Mouse (Mus musculus) lung, embryonic 15.5 days (tissue): ENCODE data around the gene Pabpc4. TPM values are rescaled to one million over a fixed set of nuclear protein-coding genes. Genes with fewer than 3 reads are reported as not detected.

ENCODE experiments used
- ATAC-seq: fragments of 200-750 bp; cut with Nextera tagmentation; 2 replicates; pipeline ENCODE4 v1.8.0; 2017; ENCODE audit warnings: moderate number of reproducible peaks, borderline replicate concordance; ENCODE audit not compliant: low FRiP score, low TSS enrichment; ENCODE audit errors: extremely low read depth
- H3K27ac ChIP-seq: fragments of 300-500 bp; sonication (generic); 2 replicates; pipeline ENCODE4 v1.5.1; 2015; ENCODE audit warnings: moderate library complexity, mild to moderate bottlenecking, inconsistent platforms
- H3K27me3 ChIP-seq: fragments of 300-500 bp; sonication (generic); 2 replicates; pipeline ENCODE4 v1.6.1; 2015; ENCODE audit warnings: inconsistent platforms
- H3K36me3 ChIP-seq: fragments of 300-500 bp; sonication (generic); 2 replicates; pipeline ENCODE4 v1.6.1; 2015; ENCODE audit warnings: inconsistent platforms
- H3K4me1 ChIP-seq: fragments of 300-500 bp; sonication (generic); 2 replicates; pipeline ENCODE4 v1.6.1; 2015; ENCODE audit warnings: inconsistent platforms
- H3K4me2 ChIP-seq: fragments of 300-500 bp; sonication (generic); 2 replicates; pipeline ENCODE4 v1.6.1; 2015; ENCODE audit warnings: inconsistent platforms, mild to moderate bottlenecking, moderate library complexity
- H3K4me3 ChIP-seq: fragments of 300-500 bp; sonication (generic); 2 replicates; pipeline ENCODE4 v1.5.1; 2015; ENCODE audit warnings: mild to moderate bottlenecking, inconsistent platforms
- H3K9ac ChIP-seq: fragments of 300-500 bp; sonication (generic); 2 replicates; pipeline ENCODE4 v1.6.1; 2015; ENCODE audit warnings: inconsistent platforms
- H3K9me3 ChIP-seq: fragments of 300-500 bp; sonication (generic); 2 replicates; pipeline ENCODE4 v1.6.1; 2016; ENCODE audit warnings: inconsistent platforms
- WGBS: fragments of 180-500 bp; shearing (Covaris S2); methylation state at CpG from one replicate; pipeline ENCODE4 v1.1.7; 2015; 5-methylcytosine and 5-hydroxymethylcytosine counted together
- polyA plus RNA-seq: library from polyadenylated mRNA; unstranded; fragments of >200 nt; fragmentation: Nextera tagmentation; extraction: Ambion mirVana; gene quantifications from 2 replicates; pipeline ENCODE4 v1.2.1, GENCODE M21; 2015

The Pabpc4 gene
- 32.8 and 37.2 TPM in 2 replicates for polyA plus RNA-seq

DNA sequence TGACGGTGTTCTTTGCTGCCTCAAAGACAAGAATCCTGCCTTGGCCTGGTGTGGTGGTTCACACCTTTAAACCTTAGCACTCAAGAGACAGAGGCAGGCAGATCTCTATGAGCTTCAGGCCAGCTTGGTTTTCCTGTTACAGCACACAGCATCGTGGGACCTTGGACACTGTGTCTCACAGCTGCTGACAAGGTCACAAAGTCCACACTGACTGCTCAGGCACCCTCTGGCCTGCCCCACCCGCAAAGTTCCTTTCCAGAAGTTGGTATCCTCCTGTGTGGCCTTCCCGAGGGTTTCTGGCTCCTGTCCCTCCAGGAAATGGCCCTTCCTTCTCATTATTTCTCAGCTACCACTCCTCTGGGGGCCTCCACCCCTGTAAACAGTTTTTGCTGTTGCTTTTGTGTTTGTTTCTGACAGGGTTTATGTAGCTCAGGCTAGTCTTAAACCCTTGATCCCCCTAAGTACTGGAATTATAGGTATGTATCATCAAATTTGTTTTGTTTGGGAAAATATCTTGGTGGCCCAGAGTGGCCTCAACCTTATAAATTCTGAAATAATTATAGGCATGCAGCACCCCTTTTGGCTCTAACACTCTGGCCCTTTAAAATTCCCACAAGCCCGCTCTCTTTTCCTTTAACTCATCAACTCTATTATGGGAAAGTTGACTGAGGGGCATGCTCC is at the start of gene Pabpc4:
Gene Pabpc4 (plus strand): TSS at position 631 of the 681 bp plus-strand sequence.
- WGBS: 51% methylated on average over 5 of the region's 5 CpGs
- no peak within 1 kb of the TSS for H3K4me3 ChIP-seq
- H3K36me3 ChIP-seq: no peaks in the 10 kb centered on the region
- H3K27ac ChIP-seq: no peak within 1 kb of the TSS
- H3K27me3 ChIP-seq: no peaks in the 10 kb centered on the region
- no peaks in the 10 kb centered on the region for H3K9me3 ChIP-seq
- no peak for ATAC-seq
- no peak within 1 kb of the TSS for H3K9ac ChIP-seq
- no peaks in the 10 kb centered on the region for H3K4me1 ChIP-seq
- no peak within 1 kb of the TSS for H3K4me2 ChIP-seq

GRCm38 (mm10) chr4:123213975-123214374 is 48.2 kb upstream of the Pabpc4 start:
- no peak overlapping the region for H3K4me2 ChIP-seq
- H3K4me1 ChIP-seq: no peaks in the 10 kb centered on the region
- H3K36me3 ChIP-seq: no peaks in the 10 kb centered on the region
- WGBS: 90% methylated on average over 9 of the region's 9 CpGs
- no peak overlapping the region for H3K27ac ChIP-seq
- no peak overlapping the region for H3K9ac ChIP-seq
- no peak overlapping the region for H3K4me3 ChIP-seq
- H3K9me3 ChIP-seq: no peaks in the 10 kb centered on the region
- H3K27me3 ChIP-seq: peaks cover 7% of the 10 kb centered on the region; the same call in 1 of the 2 replicates
- no peak for ATAC-seq

DNA sequence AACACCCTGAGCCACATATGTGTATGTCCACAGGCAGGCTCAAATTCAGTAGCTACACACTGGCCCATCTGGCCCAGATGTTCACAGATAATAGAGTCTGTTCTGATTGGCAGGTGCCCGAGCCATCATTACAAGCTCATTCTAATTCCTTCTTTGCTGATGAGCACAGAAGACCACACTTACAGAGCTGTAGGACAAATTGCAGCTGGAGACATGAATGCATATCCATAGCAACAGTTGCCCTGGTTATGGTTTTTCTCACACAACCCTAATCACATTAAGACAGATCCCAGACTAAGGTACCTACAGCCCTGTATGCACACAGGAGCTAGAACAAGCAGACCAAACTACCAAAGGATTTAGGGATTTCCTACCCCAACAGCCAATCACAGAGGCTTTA is 46.8 kb upstream of the Pabpc4 start:
- no peaks in the 10 kb centered on the region for H3K36me3 ChIP-seq
- no peak overlapping the region for H3K27ac ChIP-seq
- H3K4me1 ChIP-seq: no peaks in the 10 kb centered on the region
- no peak overlapping the region for H3K9ac ChIP-seq
- 82% methylated on average over 1 of the region's 1 CpGs for WGBS
- peaks cover 5% of the 10 kb centered on the region; the same call in 1 of the 2 replicates for H3K27me3 ChIP-seq
- no peak for ATAC-seq
- H3K4me2 ChIP-seq: no peak overlapping the region
- H3K4me3 ChIP-seq: no peak overlapping the region
- H3K9me3 ChIP-seq: no peaks in the 10 kb centered on the region

DNA sequence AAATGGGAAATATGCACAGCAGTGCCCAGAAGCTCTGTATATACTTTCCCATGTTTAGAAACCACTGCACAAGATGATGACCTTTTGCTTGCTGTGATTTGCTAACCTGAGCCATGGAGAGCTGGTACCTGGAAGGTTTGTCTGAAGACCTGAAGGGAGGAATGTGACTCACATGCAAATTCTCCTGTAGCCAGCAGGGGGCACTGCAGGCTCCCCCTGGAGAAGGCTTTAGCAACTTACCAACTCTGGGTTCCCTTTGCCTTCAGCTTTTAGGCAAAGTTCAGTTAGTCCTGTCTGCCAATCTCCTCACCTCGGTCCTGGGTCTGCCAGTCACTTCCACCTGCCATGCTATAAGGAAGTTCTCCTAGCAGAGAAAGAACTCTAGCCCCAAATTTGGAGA is 45.4 kb upstream of the Pabpc4 start:
- no peak overlapping the region for H3K4me2 ChIP-seq
- H3K27ac ChIP-seq: no peak overlapping the region
- H3K4me3 ChIP-seq: no peak overlapping the region
- H3K9ac ChIP-seq: no peak overlapping the region
- H3K36me3 ChIP-seq: no peaks in the 10 kb centered on the region
- H3K4me1 ChIP-seq: no peaks in the 10 kb centered on the region
- no peaks in the 10 kb centered on the region for H3K9me3 ChIP-seq
- 0% methylated on average over 1 of the region's 1 CpGs for WGBS
- no peaks in the 10 kb centered on the region; the same call in 1 of the 2 replicates for H3K27me3 ChIP-seq
- no peak for ATAC-seq

DNA sequence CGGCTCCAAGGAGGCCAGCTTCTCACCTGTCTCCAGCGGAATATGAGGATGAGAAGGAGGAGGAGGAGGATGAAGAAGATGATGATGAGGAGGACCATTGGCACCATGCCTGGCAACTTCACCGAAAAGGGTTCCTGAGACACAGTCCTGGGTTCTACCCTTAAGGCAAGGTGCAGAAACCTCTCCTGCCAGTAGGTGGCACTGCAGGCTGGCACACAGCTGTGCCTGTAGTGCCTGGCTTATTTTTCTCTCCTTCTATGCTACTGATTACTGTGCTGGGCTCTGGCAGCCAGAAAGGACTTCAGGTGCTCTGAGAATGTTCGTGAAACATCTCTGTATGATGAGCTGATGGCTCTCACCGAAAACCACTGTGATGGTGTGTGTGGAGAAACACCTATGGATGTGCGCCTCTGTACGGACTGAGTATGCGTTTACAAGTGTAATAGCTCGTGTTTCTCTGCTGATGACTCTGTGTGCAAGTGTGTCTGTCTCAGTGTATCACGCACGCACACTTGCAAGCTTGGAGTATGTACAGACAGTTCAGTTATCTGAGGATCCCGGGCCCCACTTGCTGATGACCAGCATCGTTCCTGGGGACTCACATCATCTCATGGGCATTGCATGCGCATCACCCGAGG is 42.3 kb upstream of the Pabpc4 start:
- Histone ChIP-seq H3K4me3 (no peak overlapping the region), H3K9ac (no peak overlapping the region), H3K9me3 (no peaks in the 10 kb centered on the region), H3K27me3 (no peaks in the 10 kb centered on the region; the same call in 1 of the 2 replicates), H3K36me3 (no peaks in the 10 kb centered on the region), H3K4me1 (no peaks in the 10 kb centered on the region), H3K4me2 (no peak overlapping the region), H3K27ac (no peak overlapping the region)
- ATAC-seq: peak; percentile 52
- 64% methylated on average over 15 of the region's 15 CpGs for WGBS

DNA sequence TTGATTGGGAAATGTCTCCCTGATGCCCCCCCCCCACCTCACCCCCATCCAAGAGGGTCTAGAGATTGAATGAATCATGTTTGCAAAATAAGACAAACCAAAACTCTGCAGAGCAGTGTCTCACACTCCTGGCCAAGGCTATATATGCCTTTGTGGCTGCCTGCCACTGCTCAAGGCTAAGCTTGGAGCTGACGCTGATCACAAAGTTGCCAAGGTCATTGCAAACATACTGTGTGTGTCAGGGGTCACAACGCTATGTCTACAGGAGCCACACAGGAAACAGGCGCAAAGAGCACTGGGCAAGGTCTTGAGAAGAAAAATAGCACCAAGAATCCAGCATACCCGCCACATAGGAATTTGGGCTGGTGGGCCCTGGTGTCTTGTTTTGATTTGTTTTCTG is 41.5 kb upstream of the Pabpc4 start:
- Histone ChIP-seq H3K9ac (no peak overlapping the region), H3K36me3 (no peaks in the 10 kb centered on the region), H3K9me3 (no peaks in the 10 kb centered on the region), H3K27ac (no peak overlapping the region), H3K4me3 (no peak overlapping the region), H3K4me2 (no peak overlapping the region), H3K4me1 (no peaks in the 10 kb centered on the region), H3K27me3 (no peaks in the 10 kb centered on the region; the same call in 1 of the 2 replicates)
- ATAC-seq: no peak
- 75% methylated on average over 4 of the region's 4 CpGs for WGBS

GRCm38 (mm10) chr4:123223309-123223708 is 38.8 kb upstream of the Pabpc4 start:
- Histone ChIP-seq H3K27me3 (no peaks in the 10 kb centered on the region; the same call in 1 of the 2 replicates), H3K36me3 (no peaks in the 10 kb centered on the region), H3K4me2 (no peak overlapping the region), H3K27ac (no peak overlapping the region), H3K9me3 (no peaks in the 10 kb centered on the region), H3K9ac (no peak overlapping the region), H3K4me3 (no peak overlapping the region), H3K4me1 (peaks cover 24% of the 10 kb centered on the region)
- no peak for ATAC-seq
- WGBS: 59% methylated on average over 3 of the region's 3 CpGs

DNA sequence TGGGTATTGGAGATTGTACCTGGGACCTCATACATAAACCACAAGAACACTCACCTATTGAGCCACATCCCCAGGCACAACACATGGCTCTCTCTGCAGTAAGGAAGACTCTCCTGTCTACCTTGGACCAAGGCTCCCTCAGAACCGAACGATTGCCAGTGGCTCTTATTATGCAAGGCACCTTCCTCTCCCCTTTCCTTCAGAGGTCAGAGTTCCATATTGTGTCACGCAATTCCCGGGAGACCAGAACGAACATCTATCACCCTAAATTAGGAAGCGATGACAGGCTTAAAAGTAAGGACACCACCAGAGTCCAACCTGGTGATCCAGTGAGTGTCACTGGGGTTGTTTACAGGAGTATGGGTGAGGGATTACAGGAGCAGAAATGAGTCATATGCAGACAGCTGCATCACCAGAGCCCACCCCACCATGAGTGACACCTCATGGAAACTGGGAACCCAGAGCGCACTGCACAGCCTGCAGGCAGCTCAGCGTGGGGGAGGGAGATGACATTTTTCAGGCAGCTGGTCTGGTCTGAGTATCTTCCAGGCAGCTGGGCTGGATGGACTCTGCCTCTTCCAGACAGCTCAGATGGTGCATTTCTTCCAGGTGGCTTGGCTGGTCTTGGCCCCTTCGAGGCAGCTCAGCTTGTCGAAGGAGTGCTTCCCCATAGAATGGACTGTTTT is 36.3 kb upstream of the Pabpc4 start:
- WGBS: 42% methylated on average over 10 of the region's 10 CpGs
- H3K4me3 ChIP-seq: no peak overlapping the region
- 0 out of 2 replicates have a peak overlapping the region, but pooled peaks have one; percentile 13 for H3K27ac ChIP-seq
- H3K4me2 ChIP-seq: no peak overlapping the region
- no peaks in the 10 kb centered on the region for H3K36me3 ChIP-seq
- H3K4me1 ChIP-seq: peaks cover 35% of the 10 kb centered on the region
- H3K9me3 ChIP-seq: no peaks in the 10 kb centered on the region
- peak; percentile 37 for ATAC-seq
- no peaks in the 10 kb centered on the region for H3K27me3 ChIP-seq
- H3K9ac ChIP-seq: no peak overlapping the region

GRCm38 (mm10) chr4:123227707-123228106 is 34.4 kb upstream of the Pabpc4 start:
- peaks cover 35% of the 10 kb centered on the region for H3K4me1 ChIP-seq
- no peak overlapping the region for H3K9ac ChIP-seq
- 32% methylated on average over 4 of the region's 4 CpGs for WGBS
- H3K4me3 ChIP-seq: no peak overlapping the region
- ATAC-seq: peak; percentile 50; the same call in 1 of the 2 replicates
- no peaks in the 10 kb centered on the region for H3K9me3 ChIP-seq
- H3K36me3 ChIP-seq: no peaks in the 10 kb centered on the region
- peak overlapping the region; percentile 35 for H3K27ac ChIP-seq
- peaks cover 7% of the 10 kb centered on the region; the same call in 1 of the 2 replicates for H3K27me3 ChIP-seq
- no peak overlapping the region for H3K4me2 ChIP-seq

DNA sequence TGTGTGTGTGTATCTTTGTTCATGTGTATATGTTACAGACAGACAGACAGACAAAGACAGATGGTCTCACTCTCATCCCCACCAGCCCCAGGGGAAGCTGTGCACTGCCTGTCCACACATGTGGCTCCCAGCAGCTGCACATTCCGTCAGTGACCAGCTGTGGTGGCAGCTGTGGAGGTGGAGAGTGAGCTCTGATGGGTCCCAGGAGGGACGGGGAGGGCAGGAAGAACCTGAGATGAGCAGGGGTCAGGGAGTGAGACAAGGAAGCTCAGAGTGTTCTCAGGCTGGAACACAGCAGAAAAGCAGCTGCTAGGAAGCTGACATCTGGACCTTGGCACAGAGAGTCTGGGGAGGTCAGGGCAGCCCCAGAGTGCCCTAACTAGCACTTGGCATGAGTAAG is 33.9 kb upstream of the Pabpc4 start:
- H3K9me3 ChIP-seq: no peaks in the 10 kb centered on the region
- no peak overlapping the region for H3K9ac ChIP-seq

DNA sequence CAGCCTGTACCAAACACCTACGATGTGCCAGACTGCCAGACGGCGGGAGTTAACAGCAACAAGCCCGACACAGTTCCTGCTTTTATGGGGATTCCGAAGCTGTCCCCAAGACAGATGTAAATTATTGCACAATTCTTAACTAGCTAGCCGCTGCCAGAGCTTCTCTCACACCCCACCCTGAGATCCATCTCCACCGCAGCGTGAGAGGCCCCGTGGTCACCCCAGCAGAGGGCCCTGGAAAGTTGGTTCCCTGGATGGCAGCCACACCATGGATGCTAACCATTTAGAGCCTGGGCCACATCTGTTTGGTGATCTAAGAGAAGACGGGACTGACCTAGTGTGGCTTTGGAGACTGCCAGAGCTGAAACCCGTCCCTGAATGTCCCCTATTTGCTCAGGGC is 33.0 kb upstream of the Pabpc4 start:
- WGBS: 45% methylated on average over 11 of the region's 11 CpGs
- ATAC-seq: no peak

More for the DNA sequence above, 33.9 kb upstream of the Pabpc4 start:
- no peaks in the 10 kb centered on the region for H3K36me3 ChIP-seq
- H3K4me1 ChIP-seq: peaks cover 39% of the 10 kb centered on the region
- no peak overlapping the region for H3K4me2 ChIP-seq
- H3K27ac ChIP-seq: peak overlapping the region; percentile 35; the same call in 1 of the 2 replicates
- WGBS: 24% methylated on average over 2 of the region's 2 CpGs
- peak; percentile 71; the same call in 1 of the 2 replicates for ATAC-seq
- no peak overlapping the region for H3K4me3 ChIP-seq
- H3K27me3 ChIP-seq: peaks cover 12% of the 10 kb centered on the region; the same call in 1 of the 2 replicates

More for the DNA sequence above, 33.0 kb upstream of the Pabpc4 start:
- no peak overlapping the region for H3K4me3 ChIP-seq
- peaks cover 20% of the 10 kb centered on the region for H3K27me3 ChIP-seq
- H3K4me1 ChIP-seq: peaks cover 48% of the 10 kb centered on the region
- H3K36me3 ChIP-seq: no peaks in the 10 kb centered on the region
- 0 out of 2 replicates have a peak overlapping the region, but pooled peaks have one; percentile 35 for H3K27ac ChIP-seq
- no peak overlapping the region for H3K4me2 ChIP-seq
- H3K9me3 ChIP-seq: no peaks in the 10 kb centered on the region
- H3K9ac ChIP-seq: no peak overlapping the region
